Mouse (Mus musculus) effector memory CD4-positive, alpha-beta T cell, adult 7 months (primary cell): ENCODE results near the gene Cyp2c55. TPM values are rescaled to one million over a fixed set of nuclear protein-coding genes. Genes with fewer than 3 reads are reported as not detected.

Source experiments
- polyA plus RNA-seq: library from polyadenylated mRNA; unstranded; fragments of 100-300 nt; shearing (Covaris generic); gene quantifications from one replicate; pipeline ENCODE4 v1.2.1, GENCODE M21; 2017

Gene Cyp2c55
- not detected for polyA plus RNA-seq

GRCm38 (mm10) chr19:39006715-39007114 is at the start of gene Cyp2c55:
Gene Cyp2c55, plus strand, starts transcription at chr19:39007019.

GRCm38 (mm10) chr19:39060719-39061118 is 53.9 kb downstream of the Cyp2c55 start, which contains the start of gene Cyp2c65:
Gene Cyp2c65, plus strand, starts transcription at chr19:39061015.

Other genes starting within 250 kb of the Cyp2c55 start
- 9.3 TPM for gene Noc3l, start 187.8 kb upstream of the Cyp2c55 start, polyA plus RNA-seq
- 5.0 TPM for gene Tbc1d12, start 170.4 kb upstream of the Cyp2c55 start, polyA plus RNA-seq
- 26.8 TPM for gene Hells, start 76.1 kb upstream of the Cyp2c55 start, polyA plus RNA-seq
- gene Cyp2c65, start 54.0 kb downstream of the Cyp2c55 start, polyA plus RNA-seq: not detected
- gene Cyp2c66, start 106.9 kb downstream of the Cyp2c55 start, polyA plus RNA-seq: not detected